Mouse (Mus musculus) retina, adult 2 months (tissue): ENCODE measurements around the gene Mitf.
A peak's percentile ranks its signal among the peaks of the same experiment; 100 is the strongest.

Source experiments
- DNase-seq: peaks from one replicate; pipeline ENCODE4 v3.0.0-alpha.2; 2012; ENCODE audit warnings: low read depth, low spot score

Gene Mitf

DNA sequence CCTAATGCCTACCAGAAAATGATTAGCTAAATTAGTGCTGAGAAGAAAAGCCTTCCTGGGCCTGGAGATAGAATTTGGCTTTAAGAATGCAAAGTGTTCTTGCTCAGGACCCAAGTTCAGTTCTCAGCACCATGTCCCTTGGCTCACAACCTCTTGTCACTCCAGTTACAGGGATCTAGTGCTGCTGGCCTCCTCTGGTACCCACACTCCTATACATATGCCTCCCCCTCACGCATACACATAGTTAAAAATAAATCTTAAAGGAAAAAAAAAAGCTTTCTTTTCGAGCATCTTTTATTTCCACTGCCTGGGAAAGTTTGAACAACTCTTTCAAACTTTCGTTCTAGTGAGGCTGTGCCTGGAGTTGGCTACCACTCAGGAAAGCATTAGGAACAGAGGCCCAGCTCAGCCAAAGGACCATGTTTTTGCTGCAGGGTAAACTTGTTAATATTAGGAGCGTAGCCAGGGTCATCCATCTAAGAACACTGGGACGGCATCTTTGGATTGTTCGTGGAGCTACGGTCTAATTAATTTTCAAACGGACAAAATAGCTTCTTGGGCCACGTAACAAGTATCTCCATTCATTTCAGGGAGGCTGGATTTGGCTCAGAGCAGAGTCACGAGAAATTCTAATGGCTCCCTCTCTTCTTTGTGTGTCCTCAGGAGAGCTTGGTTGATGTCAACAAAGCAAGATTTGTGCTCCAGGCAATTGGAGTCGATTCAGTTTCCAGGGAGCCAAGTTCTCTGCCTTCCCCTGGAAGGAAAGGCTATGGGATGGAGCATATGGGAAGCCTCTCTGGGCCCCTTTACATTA is 239.7 kb downstream of the Mitf start:
- peak; percentile 6 for DNase-seq

DNA sequence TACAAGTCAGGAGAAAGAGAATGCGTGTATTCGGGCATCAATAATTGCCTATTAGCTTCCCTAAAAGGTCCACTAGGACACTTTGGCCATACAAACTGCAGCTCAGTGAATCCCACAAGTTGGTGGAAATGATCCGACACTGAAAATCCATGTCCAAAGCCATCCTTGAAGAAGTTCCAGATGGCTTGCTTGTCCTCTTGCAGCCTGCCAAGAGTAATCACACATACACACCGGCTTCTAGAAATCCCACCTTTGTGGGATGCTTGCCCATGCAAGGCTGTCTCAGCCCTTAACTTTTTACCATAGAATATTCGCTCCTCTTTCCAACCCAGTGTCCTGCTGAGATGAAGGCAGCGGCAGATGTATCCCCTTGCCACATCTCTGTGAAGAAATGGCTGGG is 240.9 kb downstream of the Mitf start:
- no peak for DNase-seq

DNA sequence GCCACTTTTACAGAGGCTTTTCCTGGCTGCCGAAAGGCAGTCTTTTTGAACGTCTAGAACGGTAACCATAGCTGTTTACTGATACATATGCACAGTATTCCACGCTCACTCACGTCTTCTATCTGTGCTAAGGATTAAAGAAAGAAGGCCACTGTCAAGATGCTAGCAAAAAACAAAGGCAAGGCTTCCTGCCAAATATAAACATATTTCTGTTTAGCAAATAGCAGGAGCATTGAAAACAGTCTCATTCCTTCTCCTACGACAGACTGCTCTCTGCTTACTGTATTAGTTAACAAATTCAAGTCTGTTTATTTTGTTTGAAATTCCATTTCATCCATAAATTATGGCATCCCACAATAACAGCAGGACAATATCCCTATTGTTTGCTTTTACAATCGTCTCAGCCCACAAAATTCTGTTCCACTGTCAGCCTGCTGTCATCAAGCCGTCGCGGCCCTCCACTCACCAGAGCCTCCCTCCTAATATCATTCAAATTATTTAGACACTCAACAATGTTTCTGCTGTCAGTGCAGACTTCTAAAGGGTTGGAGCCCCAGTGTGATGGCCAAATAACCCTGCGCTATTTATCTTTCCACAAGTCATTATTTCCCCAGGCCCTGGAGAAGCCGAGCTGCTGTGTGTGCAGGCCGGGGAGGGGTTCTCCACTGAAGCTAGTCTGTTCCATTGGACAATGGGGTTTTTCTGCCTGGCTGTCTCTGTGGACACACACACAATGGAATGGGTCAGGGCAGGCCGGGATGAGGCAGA is 242.0 kb downstream of the Mitf start:
- DNase-seq = no peak

DNA sequence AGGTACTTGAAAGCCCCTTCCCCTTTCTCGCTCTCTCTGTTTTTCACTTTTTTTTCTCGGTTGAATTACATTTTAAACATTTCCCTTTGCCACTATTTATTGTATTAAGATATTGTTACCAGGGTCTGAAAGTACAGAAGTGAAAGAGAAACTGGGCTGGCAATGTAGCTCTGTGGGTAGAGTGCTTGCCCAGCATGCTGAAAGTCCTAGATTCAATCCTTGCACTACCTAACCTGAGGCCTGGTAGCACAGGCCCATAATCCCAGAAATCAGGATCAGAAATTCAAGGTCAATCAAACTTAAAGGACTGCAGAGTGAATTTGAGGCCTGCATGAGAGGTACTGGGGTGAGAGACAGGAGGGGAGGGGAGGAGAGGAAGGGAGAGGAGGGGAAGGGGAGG is 242.7 kb downstream of the Mitf start:
- no peak for DNase-seq

DNA sequence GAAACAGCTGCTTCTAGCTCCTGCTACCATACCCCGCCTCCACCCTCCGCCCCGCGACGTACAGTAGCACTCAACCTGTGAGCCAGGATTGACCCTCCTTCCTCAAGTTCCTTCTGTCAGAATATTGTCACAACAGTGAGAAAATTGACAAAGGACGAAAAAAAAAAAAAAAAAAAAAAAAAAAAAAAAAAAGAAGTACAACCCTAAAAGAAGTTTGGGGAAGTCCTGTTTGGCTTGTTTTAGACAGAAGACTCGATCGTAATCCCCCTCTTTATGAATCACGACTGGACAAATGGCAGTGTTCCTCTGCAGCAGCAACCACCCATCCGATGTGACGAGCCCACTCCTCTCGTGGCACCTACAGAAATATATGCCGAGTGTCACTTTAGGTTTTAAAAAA is 255.0 kb downstream of the Mitf start:
- no peak for DNase-seq

DNA sequence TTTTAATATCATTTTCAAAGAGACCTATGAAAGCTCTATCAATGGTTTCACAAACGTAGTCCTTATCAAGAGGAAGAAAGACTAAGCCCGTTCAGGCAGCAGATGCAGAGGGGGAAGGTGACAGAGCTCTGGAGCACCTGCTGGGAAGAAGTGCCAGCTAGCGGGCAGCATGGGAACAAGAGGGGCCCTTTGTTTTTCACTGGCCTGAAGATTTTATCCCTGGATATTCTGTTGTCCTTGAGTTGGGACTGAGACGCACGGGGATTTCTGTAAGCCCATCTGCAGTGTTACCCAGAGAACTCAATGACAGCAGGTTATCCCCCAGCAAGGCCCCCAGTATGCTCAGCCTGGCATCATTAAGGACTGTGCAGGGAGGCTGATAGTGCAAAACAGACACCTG is 258.1 kb downstream of the Mitf start:
- DNase-seq = no peak

DNA sequence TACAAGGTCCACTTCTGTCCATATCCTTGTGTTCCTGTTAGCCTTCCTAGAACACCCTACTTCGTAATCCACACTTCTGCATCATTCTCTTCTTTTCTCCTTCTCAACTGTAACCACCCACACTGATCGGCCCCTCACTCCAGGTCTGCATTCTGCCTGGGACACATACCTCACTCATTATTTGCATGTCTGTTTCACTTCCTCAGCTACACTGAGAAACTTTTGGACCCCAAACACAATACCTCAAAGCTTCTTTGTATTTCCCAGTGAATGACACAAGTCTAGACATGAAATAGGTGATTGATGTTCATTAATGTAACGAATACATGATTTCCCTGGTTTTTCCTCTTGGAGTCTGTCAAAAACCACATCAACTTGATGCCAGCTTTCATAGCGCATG is 259.6 kb downstream of the Mitf start:
- no peak for DNase-seq
